Mouse (Mus musculus): ENCODE measurements around the gene Pknox1. TPM values are rescaled to one million over a fixed set of nuclear protein-coding genes. Genes with fewer than 3 reads are reported as not detected.
A peak's percentile ranks its signal among the peaks of the same experiment; 100 is the strongest.

Pknox1 gene
- total RNA-seq (2014; rRNA removed; ENCODE audit: low replicate concordance) (17.2 and 74.0 TPM in 2 replicates), polyA plus RNA-seq (2015; fragmentation: Nextera tagmentation; extraction: Ambion mirVana) (8.2 and 8.7 TPM in 2 replicates)

DNA sequence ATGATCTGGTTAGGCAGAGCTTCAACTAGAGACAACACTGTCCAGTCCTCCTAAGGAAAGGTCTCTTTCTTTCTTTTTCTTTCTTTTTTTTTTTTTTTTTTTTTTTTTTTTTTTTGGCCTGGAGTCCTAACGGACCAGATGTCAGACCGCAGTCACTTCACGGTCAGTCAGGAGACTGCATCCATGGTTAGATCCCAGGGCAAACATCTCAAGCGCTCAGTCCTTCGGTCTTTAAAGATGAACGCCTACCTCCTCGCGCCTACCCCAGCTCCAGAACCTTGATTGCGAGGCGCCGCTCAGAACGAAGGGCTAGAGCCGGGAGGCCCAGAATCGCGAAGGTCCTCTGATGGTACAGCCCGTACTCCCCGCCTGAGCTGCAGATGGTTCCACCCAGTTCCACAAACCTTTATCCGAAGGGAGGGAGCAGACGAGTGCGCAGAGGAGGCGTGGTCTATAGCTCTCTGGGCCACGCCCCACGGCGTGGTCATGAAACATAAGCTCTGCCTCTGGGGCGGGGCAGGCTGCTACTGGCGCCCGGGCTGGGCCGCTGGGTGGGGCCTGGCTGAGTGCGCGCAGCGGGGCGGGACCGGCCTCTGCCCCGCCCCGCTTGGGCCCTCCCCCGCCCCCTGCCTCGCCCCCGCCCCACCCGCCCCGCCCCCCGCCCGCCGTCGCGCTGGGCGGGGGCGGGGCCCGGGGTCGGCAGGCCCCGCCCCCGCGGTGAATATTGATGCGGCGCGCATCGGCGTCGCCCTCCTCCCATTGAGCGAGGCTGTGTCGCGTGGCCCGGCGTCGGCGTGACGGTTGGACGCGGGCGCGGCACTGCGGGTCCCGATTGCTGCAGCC is at the start of gene Pknox1:
Gene Pknox1 (plus strand): TSS at position 720 of the 843 bp plus-strand sequence.
- Histone ChIP-seq H3K4me3 (ENCODE audit: low read depth, low read length) (peak within 1 kb of the TSS; percentile 76), H3K4me2 (ENCODE audit: low read depth, low read length) (peak within 1 kb of the TSS; percentile 81), H3K9me3 (replicated peaks; ENCODE audit: control insufficient read depth, low read length) (no peaks in the 10 kb centered on the region), H3K36me3 (replicated peaks; ENCODE audit: control insufficient read depth, insufficient read depth, low read length) (no peaks in the 10 kb centered on the region), H3K4me1 (ENCODE audit: control insufficient read depth, insufficient read depth) (peaks cover 28% of the 10 kb centered on the region), H3K27me3 (ENCODE audit: control insufficient read depth, insufficient read depth, low read length) (no peaks in the 10 kb centered on the region), H3K27ac (ENCODE audit: low read depth) (peak within 1 kb of the TSS; percentile 98), H3K9ac (replicated peaks; ENCODE audit: low read depth, low read length) (peak within 1 kb of the TSS; percentile 93)
- DNase-seq (ENCODE audit: low spot score), result peak; percentile 100
- no peak for TF ChIP-seq CTCF (IDR thresholded peaks at IDR 0.05; ENCODE audit: low read depth)
- peak; percentile 27; the same call in 1 of the 2 replicates for TF ChIP-seq EP300 (IDR thresholded peaks at IDR 0.05; ENCODE audit: low read depth)
- peak; percentile 96 for ATAC-seq (ENCODE audit: insufficient read depth, low read depth)
- under 1% methylated on average over 31 of the region's 72 CpGs for WGBS

DNA sequence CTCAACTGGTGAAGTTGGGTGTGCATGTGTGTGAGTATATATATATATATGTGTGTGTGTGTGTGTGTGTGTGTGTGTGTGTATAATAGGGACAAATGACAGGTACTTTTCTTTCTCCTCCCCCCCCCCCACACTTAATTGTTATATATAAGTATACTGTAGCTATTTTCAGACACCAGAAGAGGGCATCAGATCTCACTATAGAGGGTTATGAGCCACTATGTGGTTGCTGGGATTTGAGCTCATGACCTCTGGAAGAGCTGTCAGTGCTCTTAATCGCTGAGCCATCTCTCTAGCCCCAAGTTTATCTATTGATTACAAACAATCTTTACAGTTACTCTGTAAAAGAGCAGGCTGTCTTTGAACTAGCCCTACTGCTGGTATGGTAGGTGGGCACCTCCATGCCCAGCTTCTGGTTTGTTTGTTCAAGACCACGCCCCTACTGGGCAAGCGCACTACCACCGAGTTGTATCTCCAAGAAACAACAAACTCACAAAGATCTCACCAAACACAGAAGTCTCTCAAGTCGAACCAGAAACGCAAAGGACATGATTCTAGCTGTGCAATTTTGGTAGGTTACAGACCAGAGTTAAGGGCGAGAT is 45.1 kb upstream of the Pknox1 start:
- Histone ChIP-seq H3K36me3 (replicated peaks; ENCODE audit: control insufficient read depth, insufficient read depth, low read length) (peaks cover 17% of the 10 kb centered on the region), H3K27me3 (ENCODE audit: control insufficient read depth, insufficient read depth, low read length) (no peaks in the 10 kb centered on the region), H3K27ac (ENCODE audit: low read depth) (peak overlapping the region; percentile 69), H3K4me3 (ENCODE audit: low read depth, low read length) (peak overlapping the region; percentile 80), H3K4me1 (ENCODE audit: control insufficient read depth, insufficient read depth) (peaks cover 18% of the 10 kb centered on the region), H3K4me2 (ENCODE audit: low read depth, low read length) (peak overlapping the region; percentile 73), H3K9me3 (replicated peaks; ENCODE audit: control insufficient read depth, low read length) (no peaks in the 10 kb centered on the region), H3K9ac (replicated peaks; ENCODE audit: low read depth, low read length) (no peak overlapping the region)
- no peak for TF ChIP-seq EP300 (IDR thresholded peaks at IDR 0.05; ENCODE audit: low read depth)
- no peak for TF ChIP-seq CTCF (IDR thresholded peaks at IDR 0.05; ENCODE audit: low read depth)
- ATAC-seq (ENCODE audit: insufficient read depth, low read depth), result peak; percentile 33
- 1% methylated on average over 7 of the region's 7 CpGs for WGBS
- no peak for DNase-seq (ENCODE audit: low spot score)

DNA sequence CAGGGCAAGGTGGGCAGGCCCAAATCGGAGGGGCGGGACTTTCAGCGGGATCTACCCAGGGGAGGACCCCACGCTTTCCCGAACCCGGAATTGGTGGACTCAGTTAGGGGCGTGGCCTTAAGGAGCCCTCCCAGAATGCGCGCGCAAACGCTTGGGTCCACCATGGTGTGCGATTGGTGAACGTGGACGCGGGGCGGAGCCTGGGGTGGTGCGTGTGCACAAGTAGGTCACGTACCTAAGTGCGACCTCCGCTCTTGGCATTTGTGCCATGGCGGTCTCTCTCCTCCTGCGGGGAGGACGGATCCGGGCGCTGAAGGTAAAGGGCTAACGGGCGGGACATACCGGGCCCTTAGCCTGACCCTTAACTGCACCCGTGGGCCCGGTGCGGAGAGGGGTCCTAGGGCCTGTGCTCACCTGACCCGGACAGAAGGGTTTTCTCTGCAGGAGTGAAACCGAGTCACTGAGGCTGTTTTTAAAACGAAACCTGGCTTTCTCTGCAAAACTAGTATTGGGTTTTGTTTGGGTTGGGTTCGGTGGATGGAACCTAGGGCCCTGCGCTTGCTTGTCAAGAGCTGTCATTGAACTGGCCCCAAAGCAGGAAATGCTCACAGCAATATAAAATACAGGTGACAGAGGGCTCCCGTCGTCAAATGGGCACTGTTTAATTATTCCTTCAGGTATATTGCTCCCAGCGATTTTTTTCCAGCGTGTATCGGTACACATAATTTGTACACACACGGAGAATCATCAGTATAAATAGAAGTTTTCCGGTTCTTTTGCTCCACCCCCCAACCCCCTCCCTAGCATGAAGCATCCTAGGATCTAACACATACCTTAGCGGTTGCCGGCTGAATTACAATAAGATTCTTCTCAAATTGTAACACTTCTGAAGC is 44.3 kb upstream of the Pknox1 start, which contains the start of the genes Wdr4 and Ndufv3:
Gene Wdr4 (minus strand): TSS at position 35 of the 893 bp plus-strand sequence.
Gene Ndufv3 (plus strand): TSS at position 170 of the 893 bp plus-strand sequence.
- DNase-seq (ENCODE audit: low spot score) (peak; percentile 100), ATAC-seq (ENCODE audit: insufficient read depth, low read depth) (peak; percentile 98)
- no peaks in the 10 kb centered on the region for H3K9me3 ChIP-seq (replicated peaks; ENCODE audit: control insufficient read depth, low read length)
- H3K27ac ChIP-seq (ENCODE audit: low read depth), result peak within 1 kb of the TSS; percentile 89
- no peaks in the 10 kb centered on the region for H3K27me3 ChIP-seq (ENCODE audit: control insufficient read depth, insufficient read depth, low read length)
- peak within 1 kb of the TSS; percentile 73 for H3K4me2 ChIP-seq (ENCODE audit: low read depth, low read length)
- peak within 1 kb of the TSS; percentile 80 for H3K4me3 ChIP-seq (ENCODE audit: low read depth, low read length)
- peaks cover 18% of the 10 kb centered on the region for H3K4me1 ChIP-seq (ENCODE audit: control insufficient read depth, insufficient read depth)
- H3K9ac ChIP-seq (replicated peaks; ENCODE audit: low read depth, low read length), result peak within 1 kb of the TSS; percentile 72
- TF ChIP-seq EP300 (IDR thresholded peaks at IDR 0.05; ENCODE audit: low read depth), result no peak
- peaks cover 24% of the 10 kb centered on the region for H3K36me3 ChIP-seq (replicated peaks; ENCODE audit: control insufficient read depth, insufficient read depth, low read length)
- under 1% methylated on average over 45 of the region's 45 CpGs for WGBS

DNA sequence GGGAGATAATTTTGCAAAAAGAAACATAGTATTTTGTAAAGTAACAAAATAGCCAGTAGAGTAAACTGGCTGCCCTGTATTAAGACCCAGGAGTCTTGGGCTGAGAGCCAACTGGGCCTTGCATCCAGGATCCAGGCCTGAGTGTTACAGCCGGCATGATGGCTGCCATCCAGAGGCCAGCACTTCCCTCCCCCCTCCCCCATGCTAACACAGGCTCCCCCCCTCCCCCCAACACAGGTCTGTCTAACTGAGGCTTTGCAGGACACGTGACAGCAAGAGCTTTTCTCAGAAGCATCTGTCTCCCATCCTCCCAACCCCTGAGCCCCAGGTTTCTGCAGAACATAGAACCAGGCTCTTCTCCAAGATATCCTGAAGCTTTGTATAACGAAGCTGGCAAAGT is 43.6 kb upstream of the Pknox1 start:
- ATAC-seq (ENCODE audit: insufficient read depth, low read depth) (no peak), DNase-seq (ENCODE audit: low spot score) (peak; percentile 40)
- Histone ChIP-seq H3K9me3 (replicated peaks; ENCODE audit: control insufficient read depth, low read length) (no peaks in the 10 kb centered on the region), H3K9ac (replicated peaks; ENCODE audit: low read depth, low read length) (peak overlapping the region; percentile 72), H3K27me3 (ENCODE audit: control insufficient read depth, insufficient read depth, low read length) (no peaks in the 10 kb centered on the region), H3K36me3 (replicated peaks; ENCODE audit: control insufficient read depth, insufficient read depth, low read length) (peaks cover 31% of the 10 kb centered on the region), H3K4me3 (ENCODE audit: low read depth, low read length) (peak overlapping the region; percentile 80), H3K4me2 (ENCODE audit: low read depth, low read length) (peak overlapping the region; percentile 73), H3K27ac (ENCODE audit: low read depth) (peak overlapping the region; percentile 89), H3K4me1 (ENCODE audit: control insufficient read depth, insufficient read depth) (peaks cover 18% of the 10 kb centered on the region)
- TF ChIP-seq EP300 (IDR thresholded peaks at IDR 0.05; ENCODE audit: low read depth) (0 out of 2 replicates have a peak, but pooled peaks have one; percentile 8), CTCF (IDR thresholded peaks at IDR 0.05; ENCODE audit: low read depth) (no peak)
- WGBS, result 16% methylated on average over 3 of the region's 3 CpGs

DNA sequence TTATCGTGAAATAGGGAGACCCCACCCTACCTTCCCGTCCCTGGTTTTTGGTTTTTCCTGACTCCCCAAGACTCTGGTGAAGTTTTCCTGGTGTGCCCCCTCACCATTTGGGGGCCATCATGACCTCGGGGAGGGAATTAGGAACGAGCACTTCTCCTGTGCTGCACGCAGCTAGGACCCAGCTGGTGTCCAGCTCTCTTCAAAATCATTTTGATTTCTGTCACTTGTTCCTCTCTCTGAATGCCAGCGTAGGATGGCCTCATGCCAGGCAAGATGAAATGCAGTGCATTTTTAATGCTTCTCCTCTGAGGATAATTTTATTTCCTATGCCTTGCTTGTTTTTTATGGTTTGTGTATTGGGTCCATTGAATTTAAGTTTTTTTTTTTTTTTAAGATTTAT is 42.6 kb upstream of the Pknox1 start:
- no peak overlapping the region for H3K9ac ChIP-seq (replicated peaks; ENCODE audit: low read depth, low read length)
- 83% methylated on average over 6 of the region's 6 CpGs for WGBS
- H3K36me3 ChIP-seq (replicated peaks; ENCODE audit: control insufficient read depth, insufficient read depth, low read length), result peaks cover 38% of the 10 kb centered on the region
- H3K27me3 ChIP-seq (ENCODE audit: control insufficient read depth, insufficient read depth, low read length), result no peaks in the 10 kb centered on the region
- H3K27ac ChIP-seq (ENCODE audit: low read depth), result 0 out of 2 replicates have a peak overlapping the region, but pooled peaks have one; percentile 4
- no peak overlapping the region for H3K4me3 ChIP-seq (ENCODE audit: low read depth, low read length)
- H3K4me1 ChIP-seq (ENCODE audit: control insufficient read depth, insufficient read depth), result peaks cover 18% of the 10 kb centered on the region
- ATAC-seq (ENCODE audit: insufficient read depth, low read depth) (no peak), DNase-seq (ENCODE audit: low spot score) (no peak)
- H3K9me3 ChIP-seq (replicated peaks; ENCODE audit: control insufficient read depth, low read length), result no peaks in the 10 kb centered on the region
- TF ChIP-seq EP300 (IDR thresholded peaks at IDR 0.05; ENCODE audit: low read depth), result no peak
- TF ChIP-seq CTCF (IDR thresholded peaks at IDR 0.05; ENCODE audit: low read depth), result no peak
- no peak overlapping the region for H3K4me2 ChIP-seq (ENCODE audit: low read depth, low read length)

Data from heart, postnatal 0 days (tissue).